Mouse (Mus musculus) lung, adult 2 months (tissue): ENCODE data around the gene Bet1l.

ENCODE experiments used
- CTCF ChIP-seq: fragments of 200-500 bp; IDR thresholded peaks from 2 replicates; pipeline ENCODE4 v1.5.1; 2011; ENCODE audit warnings: mild to moderate bottlenecking, low read length, control low read depth; ENCODE audit not compliant: insufficient read depth
- POLR2A ChIP-seq: fragments of 200-500 bp; IDR thresholded peaks from 2 replicates; pipeline ENCODE4 v1.6.1; 2011; ENCODE audit warnings: low read depth, mild to moderate bottlenecking, control low read depth, low read length, borderline replicate concordance; ENCODE audit errors: extremely low read depth

GRCm38 (mm10) chr7:140851916-140852315 lies 5.5 kb downstream of the Bet1l start:
- TF ChIP-seq CTCF: no peak
- no peak for TF ChIP-seq POLR2A
